Mouse (Mus musculus): Measurements from ENCODE around the gene C330007P06Rik.

DNA sequence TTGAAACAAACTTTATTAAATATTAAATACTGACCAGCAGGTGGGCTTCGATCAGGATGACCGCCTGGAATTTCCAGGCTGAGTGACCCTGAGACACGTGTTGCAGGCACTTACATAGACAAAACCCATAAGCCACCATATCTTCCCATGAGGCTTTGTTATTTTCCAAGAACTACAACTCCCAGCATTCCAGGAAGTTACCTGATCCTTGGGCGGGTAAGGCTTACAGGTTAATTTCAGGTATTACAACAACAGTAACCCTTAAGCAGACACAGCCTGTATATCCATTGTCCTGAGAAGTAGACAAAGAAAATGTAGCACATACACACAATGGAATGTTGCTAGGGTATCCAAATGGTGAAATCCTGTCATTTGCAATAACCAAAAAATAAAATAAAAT, 84.6 kb downstream of the C330007P06Rik start:
- TF ChIP-seq CTCF (IDR thresholded peaks at IDR 0.05; ENCODE audit: extremely low read depth, insufficient read depth, insufficient read length, insufficient replicate concordance), result no peak
- no peak for TF ChIP-seq POLR2A (IDR thresholded peaks at IDR 0.05; ENCODE audit: low read depth, low read length)

Data from spleen, adult 2 months (tissue).